Mouse (Mus musculus) retina, embryonic 14.5 days (tissue): ENCODE data around the gene Adamtsl5.
A peak's percentile ranks its signal among the peaks of the same experiment; 100 is the strongest.

Experiments
- DNase-seq: peaks from one replicate; pipeline ENCODE4 v3.0.0-alpha.2; 2015; ENCODE audit warnings: low spot score

Gene Adamtsl5

DNA sequence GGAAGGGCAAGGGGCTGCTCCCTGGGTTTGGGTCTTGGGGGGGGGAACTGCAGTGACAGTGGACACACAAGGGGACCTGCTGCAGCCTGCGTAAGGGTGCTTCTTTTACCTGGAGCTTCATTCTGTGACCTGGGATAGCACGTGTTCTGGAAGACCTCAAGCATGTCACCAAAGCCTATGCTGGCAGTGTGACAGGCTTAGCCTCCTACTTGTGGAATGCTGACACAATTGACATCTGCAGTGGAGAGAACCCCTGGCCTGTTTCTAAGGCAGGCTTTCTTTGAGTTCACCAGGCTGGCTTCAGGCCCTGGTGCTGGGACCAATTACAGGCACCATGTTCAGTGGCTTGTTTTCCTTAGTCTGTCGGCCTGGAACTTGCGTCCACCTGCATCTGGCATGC lies 53.9 kb downstream of the Adamtsl5 start:
- DNase-seq: no peak

DNA sequence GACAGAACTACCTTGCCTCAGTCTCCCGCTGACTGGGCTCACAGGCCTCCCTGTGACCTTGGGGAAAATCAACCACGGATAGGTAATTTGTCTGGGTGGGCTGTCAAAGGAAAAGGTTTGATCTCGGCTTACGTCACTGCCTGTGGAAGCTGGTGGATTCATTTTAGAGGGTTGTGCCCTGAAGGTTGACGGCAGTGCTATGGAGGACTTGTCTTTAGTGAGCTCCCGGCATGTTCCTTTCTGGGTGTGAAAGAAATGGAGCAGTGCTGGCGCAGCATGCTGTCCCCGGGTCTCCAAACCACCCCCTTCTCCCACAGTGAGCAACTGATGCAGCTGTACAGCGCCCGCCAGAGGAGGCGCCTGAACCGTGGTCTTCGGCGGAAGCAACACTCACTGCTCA lies 54.9 kb downstream of the Adamtsl5 start:
- DNase-seq: no peak

DNA sequence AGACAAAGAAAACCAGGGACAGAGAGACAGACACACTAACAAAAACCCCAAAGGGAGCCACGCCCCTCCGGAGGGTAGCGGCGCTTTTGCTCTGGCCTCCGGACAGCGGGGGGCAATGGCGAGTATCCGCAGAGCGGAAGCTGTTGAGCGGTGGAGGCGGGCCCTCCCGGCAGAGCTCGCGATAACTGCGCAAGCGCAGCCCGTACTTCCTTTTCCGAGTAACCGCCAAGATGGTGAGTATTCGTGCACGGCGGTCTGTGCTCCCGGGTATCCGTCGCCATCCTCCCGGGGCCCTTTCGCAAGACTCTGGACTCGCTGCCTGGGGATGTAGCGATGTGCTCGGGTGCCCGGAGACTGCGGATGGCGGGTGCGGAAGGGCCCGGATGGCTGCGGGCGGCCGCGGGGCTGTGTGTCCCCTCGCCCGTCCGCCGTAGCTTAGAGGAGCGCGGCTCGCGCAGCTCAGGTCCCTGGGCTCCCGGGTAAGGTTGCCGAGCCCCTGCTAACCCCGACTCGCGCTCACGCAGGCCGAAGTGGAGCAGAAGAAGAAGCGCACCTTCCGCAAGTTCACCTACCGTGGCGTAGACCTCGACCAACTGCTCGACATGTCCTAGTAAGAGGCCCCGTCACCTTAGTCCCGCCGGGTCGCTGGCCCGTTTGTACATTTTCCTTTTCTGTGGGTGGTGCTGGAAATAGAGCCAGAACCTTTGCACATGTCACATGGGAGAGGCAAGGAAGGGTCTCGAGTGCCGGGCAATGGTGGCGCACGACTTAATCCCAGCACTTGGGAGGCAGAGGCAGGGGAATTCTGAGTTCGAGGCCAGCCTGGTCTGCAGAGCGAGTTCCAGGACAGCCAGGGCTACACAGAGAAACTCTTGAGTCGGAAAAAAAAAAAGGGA lies 55.7 kb downstream of the Adamtsl5 start, which contains the start of gene Rps15:
TSS of gene Rps15 (plus strand) at position 203 of the 896 bp plus-strand sequence.
- peak; percentile 98 for DNase-seq
